Mouse (Mus musculus): ENCODE measurements around the gene Slc46a2.

Slc46a2 gene

DNA sequence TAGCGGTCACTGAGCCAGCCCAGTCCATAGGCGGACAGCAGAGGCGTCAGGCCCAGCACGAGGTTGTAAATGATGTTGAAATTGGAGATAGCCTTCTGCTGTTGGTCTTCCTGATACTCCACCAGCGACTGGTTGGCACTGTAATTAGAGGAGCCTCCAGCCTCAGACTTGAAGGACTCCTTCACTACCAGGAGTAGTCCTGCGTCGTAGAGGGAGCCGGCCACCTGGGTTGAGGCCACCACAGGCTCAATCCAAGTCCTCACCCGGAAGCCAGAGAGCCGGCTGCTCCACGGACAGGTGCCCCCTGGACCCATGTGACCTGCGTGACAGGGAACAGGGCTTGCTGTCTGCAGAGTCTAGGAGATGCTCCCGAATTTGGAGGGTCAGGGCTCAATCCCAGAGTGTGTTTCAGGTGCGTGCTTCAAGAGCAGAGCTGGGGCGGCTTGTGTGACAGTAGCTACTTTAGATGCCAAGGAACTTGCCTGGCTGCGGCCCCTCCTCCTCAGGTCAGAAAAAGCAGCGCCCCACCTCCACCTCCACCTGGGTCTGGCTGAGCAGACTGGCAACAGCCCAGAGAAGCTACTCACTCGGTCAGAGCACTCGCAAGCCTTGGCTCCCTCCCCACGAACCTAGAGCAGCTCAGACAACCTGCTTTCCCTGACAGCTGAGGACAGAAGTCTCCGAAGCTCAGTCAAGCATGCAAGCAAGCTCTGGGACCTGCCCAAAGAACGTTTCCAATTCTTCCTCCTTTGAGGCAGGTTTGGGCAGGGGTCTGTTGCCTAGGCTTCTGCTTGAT, at the start of gene Slc46a2:
Gene Slc46a2 (minus strand): TSS at position 449 of the 796 bp plus-strand sequence.
- no peak for DNase-seq (ENCODE audit: low read depth, low spot score)

DNA sequence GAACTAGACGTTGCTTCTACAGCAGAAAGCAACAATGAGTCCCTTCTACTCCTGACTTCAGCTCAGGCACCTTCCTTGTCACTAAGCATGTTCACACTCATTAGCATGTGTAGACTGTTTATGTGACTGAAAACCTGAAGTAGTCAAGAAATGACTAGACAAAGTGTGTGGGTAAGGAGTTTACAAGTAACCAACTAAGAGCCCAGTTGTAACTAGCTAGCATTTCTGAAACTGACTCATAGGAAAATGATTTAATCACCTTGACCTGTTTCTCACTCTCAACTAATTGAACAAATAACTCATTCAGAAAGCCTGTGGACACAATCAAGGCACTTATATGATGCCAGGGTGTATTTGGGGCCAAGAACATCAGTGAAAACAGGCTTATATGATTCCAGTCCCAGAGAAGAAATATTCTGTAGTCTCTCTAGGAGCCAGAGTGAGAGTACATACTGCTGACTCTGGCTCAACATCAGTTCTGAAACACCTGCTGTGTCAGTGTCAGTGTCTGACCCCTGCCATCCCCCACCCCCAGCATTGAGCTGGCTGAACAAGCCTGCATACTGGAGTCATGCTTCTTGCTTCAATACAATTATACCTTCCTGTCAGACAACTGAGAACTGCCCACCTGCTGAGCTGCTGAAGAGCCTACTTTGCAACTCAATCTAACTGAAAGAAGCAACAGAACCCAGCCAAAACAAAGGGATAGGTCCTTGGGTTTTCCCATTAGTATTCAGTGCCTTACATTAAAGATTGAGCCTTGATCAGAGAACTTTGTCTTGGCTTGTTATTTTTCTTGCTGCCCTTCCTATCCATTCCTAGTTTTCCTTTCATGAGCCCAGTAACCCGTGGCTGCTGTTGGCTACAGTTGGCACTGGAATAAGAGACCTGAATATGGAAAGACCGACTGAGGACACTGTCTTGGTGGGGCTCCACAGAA, 48.8 kb upstream of the Slc46a2 start, which contains the start of gene Mup6:
Gene Mup6 (plus strand): TSS at position 890 of the 940 bp plus-strand sequence.
- peak; percentile 93 for DNase-seq (ENCODE audit: low read depth, low spot score)

DNA sequence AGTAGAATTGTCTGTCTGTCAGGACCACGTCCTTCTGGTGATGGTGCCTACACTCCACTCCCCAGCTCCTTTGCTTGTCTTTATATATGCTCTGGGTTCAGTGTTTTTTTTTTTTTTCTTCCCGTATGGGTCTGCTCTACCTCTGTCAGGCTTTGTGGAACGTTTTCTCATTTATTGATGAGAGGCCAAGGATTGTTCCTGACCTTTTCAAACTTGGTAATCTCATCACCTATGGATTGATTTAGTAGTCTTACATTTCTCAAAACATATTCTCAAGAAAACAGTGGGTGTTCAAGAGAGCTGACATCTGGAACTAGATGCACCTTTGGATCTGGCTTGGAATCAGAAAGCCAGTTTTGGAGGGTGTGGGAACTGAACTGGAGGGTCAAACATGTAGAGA, 45.8 kb upstream of the Slc46a2 start, which contains the start of gene Mup4:
Gene Mup4 (minus strand): TSS at position 101 of the 400 bp plus-strand sequence.
- no peak for DNase-seq (ENCODE audit: low read depth, low spot score)

DNA sequence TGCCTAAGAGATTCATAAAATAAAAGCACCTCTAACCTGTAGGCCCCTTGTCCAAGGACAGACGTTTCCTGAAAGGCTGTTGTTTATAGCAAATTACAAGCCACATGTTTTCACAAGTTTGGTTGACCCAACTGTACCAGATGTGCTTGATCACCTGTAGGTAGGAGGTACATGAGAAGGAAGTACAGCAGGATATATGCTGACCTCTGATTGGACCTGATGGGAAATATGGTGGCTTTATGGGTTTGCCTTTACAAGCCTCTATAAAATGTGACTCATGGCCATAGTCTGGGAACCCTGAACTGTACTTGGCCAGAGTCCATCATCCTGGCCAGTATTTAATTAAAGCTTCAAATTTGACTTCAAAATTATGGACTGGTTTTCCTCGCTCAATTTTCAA, 22.7 kb upstream of the Slc46a2 start:
- DNase-seq (ENCODE audit: low read depth, low spot score) = no peak

DNA sequence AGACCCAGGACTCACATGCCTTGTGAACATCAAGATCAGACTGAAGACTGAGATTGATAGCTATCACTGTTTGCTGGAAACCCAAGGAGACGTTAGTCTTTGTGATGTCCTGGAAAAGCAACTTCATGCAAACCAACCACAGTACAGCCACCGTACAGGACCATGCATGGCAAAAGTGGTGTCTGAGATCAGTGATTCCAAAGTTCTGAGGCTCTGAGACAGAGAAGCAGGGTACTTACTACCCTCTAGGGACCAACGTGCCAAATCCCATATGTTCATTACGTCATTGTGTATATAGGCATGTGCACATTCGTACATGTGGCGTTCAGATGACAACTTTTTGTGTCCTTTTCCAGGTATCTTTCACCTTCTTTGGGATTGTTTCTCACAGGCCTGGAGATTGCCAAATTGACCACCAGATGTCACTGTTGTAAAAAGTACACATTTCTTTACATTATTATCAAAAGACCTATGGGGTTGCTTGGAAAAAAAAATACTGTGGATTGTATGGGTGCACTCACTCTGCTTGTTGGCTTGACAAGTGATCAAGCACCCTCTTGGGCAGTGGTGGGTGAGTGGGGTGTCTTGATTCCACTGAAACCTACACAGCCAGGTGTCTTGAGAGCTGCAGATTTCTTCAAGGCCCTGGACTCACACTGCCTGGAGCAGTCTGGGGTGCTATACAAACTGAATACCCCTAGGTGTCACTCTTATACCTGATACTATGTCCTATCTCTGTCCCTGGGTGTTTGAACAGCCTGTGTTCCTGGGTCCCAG, 17.8 kb upstream of the Slc46a2 start:
- peak; percentile 83 for DNase-seq (ENCODE audit: low read depth, low spot score)

DNA sequence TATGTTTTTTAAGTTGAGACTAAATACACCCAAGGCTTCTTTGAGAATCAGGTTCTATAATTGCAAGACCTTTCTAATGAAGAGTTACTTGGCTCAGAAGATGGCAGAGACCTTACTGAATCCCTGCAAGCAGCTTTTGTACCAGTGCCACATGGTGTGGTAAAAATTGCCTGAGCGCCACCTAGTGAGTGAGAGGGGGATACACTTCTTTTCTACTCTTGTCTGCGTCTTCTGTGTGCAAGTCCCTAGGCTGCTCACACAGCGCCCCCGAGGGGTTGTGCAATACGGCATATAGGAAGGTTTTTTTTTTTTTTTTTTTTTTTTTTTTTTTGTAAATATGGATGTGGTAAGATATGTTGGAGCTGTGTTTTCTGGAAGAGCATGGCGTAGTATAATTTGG, 13.5 kb upstream of the Slc46a2 start:
- peak; percentile 89 for DNase-seq (ENCODE audit: low read depth, low spot score)

DNA sequence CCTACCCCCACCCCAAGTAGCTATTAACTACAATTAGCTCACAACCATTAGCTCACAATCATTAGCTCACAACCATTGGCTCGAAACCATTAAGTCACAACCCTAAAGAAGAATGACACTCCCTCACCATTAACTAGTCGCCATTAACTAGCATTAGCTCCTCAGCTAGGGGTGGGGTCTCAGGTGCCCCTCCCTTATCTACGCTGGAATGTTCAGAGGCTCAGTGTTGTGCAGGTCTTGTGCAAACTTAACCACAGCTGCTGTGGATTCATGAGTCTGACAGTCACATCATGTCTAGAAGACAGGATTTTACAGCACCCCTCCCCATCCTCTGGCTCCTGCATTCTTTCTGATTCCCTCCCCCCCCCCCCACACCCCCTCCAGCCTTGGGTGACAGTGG, 12.8 kb upstream of the Slc46a2 start:
- peak; percentile 10 for DNase-seq (ENCODE audit: low read depth, low spot score)

DNA sequence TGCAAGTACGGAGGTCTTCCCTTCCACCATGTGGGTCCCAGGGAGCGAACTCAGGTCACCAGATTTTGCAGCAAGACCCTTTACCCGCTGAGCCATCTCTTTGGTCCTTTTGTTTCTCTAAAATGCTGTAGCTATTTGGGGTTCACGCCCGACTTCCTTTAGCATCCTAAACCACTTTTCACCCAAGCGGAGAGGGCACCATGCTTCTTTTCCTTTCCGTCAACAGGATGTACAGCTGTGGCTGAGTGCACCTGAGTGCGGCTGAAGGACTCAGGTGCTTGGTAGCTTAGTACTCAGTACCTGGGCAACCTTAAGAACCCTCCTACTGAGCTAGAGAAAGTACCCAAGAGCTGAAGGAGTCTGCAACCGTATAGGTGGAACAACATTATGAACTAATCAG, 10.2 kb upstream of the Slc46a2 start:
- DNase-seq (ENCODE audit: low read depth, low spot score) = no peak

DNA sequence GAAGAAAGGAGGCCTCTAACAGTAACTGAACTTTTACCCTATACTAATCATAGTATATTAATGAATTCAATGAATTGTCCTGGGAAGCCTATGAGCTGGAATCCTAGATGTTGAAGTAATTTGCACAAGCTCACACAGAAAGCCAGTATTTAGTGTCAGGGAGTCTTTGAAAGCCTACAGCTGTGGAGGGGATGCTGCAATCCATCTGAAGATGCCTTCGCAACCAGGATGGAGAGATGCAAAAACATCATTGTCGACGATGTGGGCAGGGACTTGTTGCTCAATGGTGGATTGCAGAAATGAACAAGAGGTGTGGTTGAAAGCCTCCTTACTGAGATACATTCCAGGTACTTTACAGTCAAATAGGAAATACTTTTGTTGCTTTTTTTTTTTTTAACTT, 3.1 kb upstream of the Slc46a2 start:
- DNase-seq (ENCODE audit: low read depth, low spot score) = no peak

DNA sequence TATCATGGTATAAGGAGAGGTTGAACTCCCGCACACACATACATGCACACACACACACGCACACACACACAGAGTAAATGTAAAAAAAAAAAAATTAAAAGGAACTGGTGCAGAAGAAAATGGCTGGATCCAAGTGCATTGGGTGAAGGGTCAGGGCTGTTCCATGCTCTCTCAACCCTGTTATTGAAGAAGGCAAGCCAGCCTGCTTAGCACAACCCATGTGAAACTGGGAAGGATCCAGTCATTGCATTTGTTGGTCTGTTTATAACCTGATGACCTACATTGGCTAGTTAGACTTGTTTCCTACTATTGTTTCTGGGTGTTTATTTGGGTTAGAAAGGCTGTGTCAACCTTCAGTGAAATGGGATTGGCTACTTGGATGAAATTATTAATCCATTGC, 6.1 kb downstream of the Slc46a2 start:
- DNase-seq (ENCODE audit: low read depth, low spot score) = no peak

DNA sequence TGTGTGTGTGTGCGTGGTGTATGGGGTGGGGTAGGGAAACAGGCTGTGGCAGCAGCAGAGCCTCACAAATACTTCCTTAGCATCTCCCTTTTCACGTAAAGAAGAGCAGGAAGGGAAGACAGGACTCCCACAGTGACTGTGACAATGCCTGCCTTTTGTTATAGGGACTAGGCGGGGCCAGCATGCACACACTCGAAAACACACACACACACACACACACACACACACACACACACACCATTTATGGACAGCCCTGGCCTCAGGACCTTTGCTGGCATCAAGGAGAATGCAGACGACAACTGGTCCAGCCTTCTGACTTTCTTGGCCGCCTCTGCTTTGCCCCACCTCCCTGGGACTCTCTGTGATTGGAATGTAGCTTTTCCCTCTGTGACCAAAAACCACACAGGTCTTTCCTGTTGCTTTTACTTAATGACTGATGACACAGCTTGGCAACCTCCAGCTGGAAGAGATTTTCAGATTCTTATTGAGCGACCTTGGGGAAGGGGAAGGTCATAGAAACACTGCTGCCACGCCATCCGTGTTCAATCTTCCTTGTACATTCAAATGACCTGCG, 7.1 kb downstream of the Slc46a2 start:
- peak; percentile 62 for DNase-seq (ENCODE audit: low read depth, low spot score)

DNA sequence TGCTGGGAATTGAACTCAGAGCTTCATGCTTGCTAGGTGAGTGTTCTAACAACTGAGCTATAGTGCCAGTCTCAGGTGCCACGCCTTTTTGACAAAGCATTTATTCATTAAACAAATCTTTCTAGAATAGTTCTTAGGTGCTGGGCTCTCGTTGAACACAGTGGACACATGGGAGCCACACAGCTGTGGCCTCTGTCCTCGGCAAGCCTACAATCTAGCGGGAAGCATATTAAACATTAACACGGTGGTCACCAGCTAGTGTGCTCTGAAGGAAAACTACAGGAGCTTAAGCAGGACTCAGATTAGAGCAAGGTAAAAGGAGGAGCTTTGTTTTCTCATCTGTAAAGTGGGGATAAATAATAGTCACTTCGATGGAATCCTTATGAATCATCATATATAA, 7.8 kb downstream of the Slc46a2 start:
- no peak for DNase-seq (ENCODE audit: low read depth, low spot score)

DNA sequence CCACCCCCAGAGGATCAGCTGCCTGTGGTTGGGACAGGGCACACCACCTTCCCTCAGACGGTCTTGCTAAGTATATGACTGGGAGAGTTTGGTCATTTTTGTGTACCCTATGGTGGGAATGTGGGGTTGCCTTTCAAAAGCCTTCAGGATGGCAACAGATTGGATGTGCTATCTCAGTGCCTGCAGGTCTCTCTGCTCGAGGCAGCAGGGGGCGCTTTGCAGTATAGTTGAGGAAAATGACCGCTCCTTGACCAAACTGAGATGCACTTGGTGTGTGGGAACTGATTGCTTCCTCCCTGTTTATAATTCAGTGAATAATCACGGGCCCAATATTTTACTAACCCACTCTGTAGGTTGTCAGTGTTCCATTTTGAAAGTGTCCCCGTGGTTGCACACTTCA, 12.3 kb downstream of the Slc46a2 start:
- DNase-seq (ENCODE audit: low read depth, low spot score) = no peak

DNA sequence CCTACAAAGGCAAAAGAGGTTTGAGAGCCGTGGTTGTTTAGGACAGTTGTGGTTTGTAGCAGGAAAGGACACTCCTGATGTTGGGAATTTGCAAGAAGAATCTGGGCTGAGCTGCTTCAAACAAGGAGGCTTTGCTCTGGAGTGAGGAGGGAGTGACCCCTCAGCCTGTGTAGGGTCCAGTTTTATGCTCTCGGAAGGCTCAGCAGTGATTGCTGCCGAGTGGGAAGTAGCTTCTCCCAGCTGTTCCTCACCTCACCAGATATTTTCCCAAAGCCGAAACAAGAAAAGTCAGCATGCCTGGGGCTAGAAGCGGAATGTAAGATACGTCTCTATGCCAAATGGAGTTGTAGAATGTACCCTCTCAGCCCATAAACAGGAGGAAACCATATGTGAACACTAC, 13.0 kb downstream of the Slc46a2 start:
- DNase-seq (ENCODE audit: low read depth, low spot score) = no peak

DNA sequence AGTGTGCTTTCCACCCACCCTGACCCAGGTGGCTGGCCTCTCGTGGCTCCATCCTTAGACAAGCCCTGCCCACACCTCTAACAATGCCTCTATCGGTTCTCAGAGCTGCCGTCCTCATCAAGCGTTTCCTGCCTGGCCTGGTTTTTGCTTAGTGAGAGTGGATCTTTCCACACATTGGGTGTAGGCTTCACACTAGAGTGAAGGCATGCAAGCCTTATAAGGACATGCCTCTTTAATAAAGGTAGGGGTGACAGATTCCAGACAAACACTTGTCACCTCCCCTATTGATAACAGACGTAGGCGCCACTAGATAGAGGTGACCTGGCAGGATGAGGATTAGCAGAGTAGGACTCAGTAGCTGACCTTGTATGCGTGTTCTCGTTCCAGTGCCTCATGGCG, 16.3 kb downstream of the Slc46a2 start:
- no peak for DNase-seq (ENCODE audit: low read depth, low spot score)

DNA sequence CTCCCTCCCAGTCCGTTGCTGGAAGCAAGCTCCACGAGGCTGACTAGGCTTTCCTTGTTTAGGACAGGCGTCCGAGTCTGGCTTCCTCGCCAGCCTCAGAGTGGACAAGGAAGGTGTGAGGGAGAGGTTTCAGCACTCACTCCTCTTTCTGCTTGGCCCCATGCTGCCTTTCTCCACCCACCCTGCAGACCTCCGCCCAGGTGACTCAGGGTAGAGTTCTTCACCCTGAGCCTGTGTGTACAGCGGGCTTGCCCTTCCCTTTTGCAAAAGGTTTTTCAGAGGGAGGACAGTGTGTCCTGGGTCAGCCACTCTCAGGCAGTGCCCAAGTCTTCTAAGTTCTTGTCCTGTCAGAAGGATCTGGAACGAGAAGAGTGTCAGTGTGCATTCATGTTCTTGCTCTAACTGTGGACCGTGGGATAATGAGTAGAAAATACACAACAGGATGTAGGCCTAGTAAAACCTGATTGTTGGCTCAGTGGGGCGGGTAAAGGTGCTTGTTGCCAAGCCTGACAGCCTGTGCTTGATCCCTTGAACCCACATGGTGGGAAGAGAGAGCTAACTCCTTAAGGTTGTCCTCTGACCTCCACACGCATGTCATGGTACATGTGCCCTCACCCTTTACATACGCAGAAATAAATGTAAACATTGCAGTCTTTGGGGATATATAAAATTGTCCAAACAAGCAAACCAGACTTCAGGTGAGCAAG, 16.9 kb downstream of the Slc46a2 start:
- no peak for DNase-seq (ENCODE audit: low read depth, low spot score)

DNA sequence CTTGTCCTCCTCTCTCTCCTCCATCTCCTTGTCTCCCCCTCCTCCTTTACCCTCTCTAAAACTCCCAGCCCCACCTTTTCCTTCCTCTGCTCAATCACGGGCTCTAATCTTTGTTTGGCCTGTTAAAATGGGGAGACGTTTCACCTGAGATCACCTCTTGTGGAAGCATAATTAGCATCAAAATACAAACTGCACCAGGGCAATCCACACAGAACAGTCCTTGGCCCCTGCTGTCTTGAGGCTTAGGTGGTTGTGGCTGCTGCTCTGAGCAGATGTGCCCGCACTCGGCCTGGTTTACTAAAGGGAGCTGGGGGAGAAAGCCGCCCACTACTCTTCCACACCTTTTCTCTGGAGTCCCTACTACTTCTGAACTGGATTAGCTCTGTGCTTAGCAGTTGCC, 18.9 kb downstream of the Slc46a2 start:
- peak; percentile 51 for DNase-seq (ENCODE audit: low read depth, low spot score)

DNA sequence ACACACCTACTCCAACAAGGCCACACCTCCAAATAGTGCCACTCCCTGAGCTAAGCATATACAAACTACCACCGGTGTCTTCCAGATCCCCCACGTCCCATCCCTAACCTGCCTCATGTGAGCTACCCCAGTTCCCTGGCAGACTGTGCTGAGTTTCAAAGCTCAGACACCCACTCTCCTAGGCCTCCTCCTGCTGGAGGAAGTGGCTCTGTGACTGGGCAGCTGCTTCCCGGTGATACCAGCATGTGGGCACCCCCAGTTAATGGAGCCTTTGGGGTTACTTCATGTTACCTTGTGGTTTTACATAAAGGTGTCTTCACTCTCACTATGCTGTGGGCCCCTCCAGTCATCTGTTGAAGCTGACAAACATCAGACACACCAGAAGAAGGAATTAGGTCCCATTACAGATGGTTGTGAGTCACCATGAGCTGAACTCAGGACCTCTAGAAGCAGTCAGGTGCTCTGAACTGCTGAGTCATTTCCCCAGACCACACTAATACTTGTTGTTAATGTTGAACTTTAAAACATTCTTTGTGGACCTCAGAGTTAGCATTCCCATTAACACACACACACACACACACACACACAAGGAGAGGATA, 19.8 kb downstream of the Slc46a2 start:
- no peak for DNase-seq (ENCODE audit: low read depth, low spot score)

DNA sequence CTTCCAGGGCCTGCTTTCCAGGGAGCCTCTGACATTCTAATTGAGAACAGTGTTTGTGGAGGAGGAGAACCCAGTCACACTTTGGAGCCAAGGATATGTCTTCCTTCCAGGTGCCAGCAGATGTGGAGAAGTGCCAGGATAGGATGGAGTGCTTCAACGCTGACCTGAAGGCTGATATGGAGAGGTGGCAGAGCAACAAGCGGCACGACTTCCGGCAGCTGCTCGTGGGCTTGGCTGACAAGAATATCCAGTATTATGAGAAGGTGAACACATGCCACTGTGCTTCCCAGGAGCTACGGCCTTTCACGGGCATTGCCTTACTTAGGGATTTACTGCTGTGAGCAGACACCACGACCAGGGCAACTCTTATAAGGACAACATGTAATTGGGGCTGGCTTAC, 20.4 kb downstream of the Slc46a2 start:
- no peak for DNase-seq (ENCODE audit: low read depth, low spot score)

DNA sequence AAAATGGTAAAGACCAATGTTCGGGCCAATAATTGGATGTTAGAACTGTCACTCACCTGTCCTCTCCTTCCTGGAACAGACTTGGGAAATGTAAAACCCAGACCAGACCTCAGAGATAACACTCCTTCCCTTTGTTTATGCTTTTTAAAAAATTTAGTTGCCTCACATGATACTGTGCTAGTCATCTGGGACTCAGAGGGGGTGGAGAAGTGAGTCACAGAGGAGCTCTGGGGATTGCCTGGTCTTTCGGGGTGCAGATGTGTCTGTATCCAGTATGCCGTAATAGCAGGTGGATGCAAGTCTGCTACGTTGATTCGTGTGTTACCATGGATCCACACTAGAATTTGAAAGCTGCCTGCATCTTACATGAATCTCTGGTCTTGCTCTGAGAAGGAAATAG, 22.1 kb downstream of the Slc46a2 start:
- DNase-seq (ENCODE audit: low read depth, low spot score) = no peak

All from ZHBTc4 (cell line).